Mouse (Mus musculus): Measurements from ENCODE around the gene Pdhb. TPM values are rescaled to one million over a fixed set of nuclear protein-coding genes. Genes with fewer than 3 reads are reported as not detected.
"Not testable (repeated sequence)": the region's sequence is repeated elsewhere in the genome, so short reads cannot be mapped to it uniquely, and the experiment has no call there.

Pdhb gene
- polyA plus RNA-seq, 1 experiment from 2014 or later: 460 TPM

DNA sequence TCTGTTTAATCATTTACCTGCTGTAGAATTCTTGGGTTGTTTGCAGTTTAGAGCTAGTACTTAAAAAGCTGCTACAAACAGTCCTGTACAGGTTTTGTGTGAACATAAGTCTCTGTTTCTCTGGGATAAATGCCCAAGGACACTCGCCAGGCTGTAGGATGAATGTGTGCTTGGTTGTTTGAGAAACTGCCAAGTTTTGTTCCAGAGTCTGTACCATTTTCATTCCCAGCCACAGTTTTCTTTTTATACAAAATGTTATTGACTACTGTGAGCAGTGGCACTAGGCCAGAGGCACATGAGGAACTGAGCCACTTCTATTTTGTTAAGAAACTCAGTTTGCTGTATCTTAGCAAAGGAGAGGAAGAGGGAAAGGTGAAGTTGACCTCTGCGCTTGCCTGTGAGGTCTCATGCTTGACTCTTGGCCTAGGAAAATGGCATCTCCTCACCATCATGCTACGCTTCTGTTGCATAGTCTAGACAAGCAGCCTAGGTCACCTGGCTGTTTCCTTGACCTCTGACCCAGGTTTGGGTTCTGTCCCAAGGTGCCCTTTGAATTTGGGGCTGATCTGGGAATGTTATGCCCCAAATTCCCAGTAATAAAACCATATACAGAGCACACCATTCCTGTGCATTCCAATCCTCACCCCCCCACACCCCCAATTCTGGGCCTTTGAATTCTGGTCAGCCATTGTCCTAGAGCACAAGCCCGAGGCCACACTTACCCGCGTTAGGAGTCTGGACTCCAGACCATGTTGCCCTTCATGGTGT lies 13.6 kb upstream of the Pdhb start:
- no peaks in the 10 kb centered on the region for H3K4me1 ChIP-seq
- no peaks in the 10 kb centered on the region for H3K9me3 ChIP-seq
- WGBS: 84% methylated on average over 6 of the region's 6 CpGs
- no peak for ATAC-seq (ENCODE audit: extremely low read depth, insufficient number of reproducible peaks, low FRiP score, low TSS enrichment)
- no peak overlapping the region for H3K4me3 ChIP-seq
- no peak overlapping the region for H3K4me2 ChIP-seq
- H3K36me3 ChIP-seq: no peaks in the 10 kb centered on the region
- H3K27ac ChIP-seq (replicated peaks): no peak overlapping the region
- no peaks in the 10 kb centered on the region for H3K27me3 ChIP-seq (replicated peaks)
- H3K9ac ChIP-seq: no peak overlapping the region

GRCm38 (mm10) chr14:8183330-8183729 lies 10.5 kb upstream of the Pdhb start:
- H3K36me3 ChIP-seq: no peaks in the 10 kb centered on the region
- ATAC-seq (ENCODE audit: extremely low read depth, insufficient number of reproducible peaks, low FRiP score, low TSS enrichment): no peak
- no peak overlapping the region for H3K4me3 ChIP-seq
- H3K27me3 ChIP-seq (replicated peaks): no peaks in the 10 kb centered on the region
- no peak overlapping the region for H3K9ac ChIP-seq
- no peak overlapping the region for H3K4me2 ChIP-seq
- WGBS: 57% methylated on average over 3 of the region's 3 CpGs
- no peak overlapping the region for H3K27ac ChIP-seq (replicated peaks)
- H3K9me3 ChIP-seq: no peaks in the 10 kb centered on the region
- no peaks in the 10 kb centered on the region for H3K4me1 ChIP-seq

- Histone ChIP-seq H3K4me3 (no peak overlapping the region), H3K9ac (no peak overlapping the region), H3K4me2 (no peak overlapping the region), H3K9me3 (no peaks in the 10 kb centered on the region), H3K27me3 (replicated peaks) (no peaks in the 10 kb centered on the region), H3K27ac (replicated peaks) (no peak overlapping the region), H3K36me3 (no peaks in the 10 kb centered on the region), H3K4me1 (no peaks in the 10 kb centered on the region)
- WGBS: 55% methylated on average over 4 of the region's 4 CpGs
- no peak for ATAC-seq (ENCODE audit: extremely low read depth, insufficient number of reproducible peaks, low FRiP score, low TSS enrichment)
Observed at GRCm38 (mm10) chr14:8180371-8181035, 7.7 kb upstream of the Pdhb start.

- no peak for ATAC-seq (ENCODE audit: extremely low read depth, insufficient number of reproducible peaks, low FRiP score, low TSS enrichment)
- no peak overlapping the region for H3K27ac ChIP-seq (replicated peaks)
- WGBS: 46% methylated on average over 5 of the region's 5 CpGs
Observed at GRCm38 (mm10) chr14:8176251-8176650, 3.4 kb upstream of the Pdhb start.

GRCm38 (mm10) chr14:8174634-8175033 lies 1.8 kb upstream of the Pdhb start:
- Histone ChIP-seq H3K9ac (no peak overlapping the region), H3K27ac (replicated peaks) (no peak overlapping the region), H3K9me3 (no peaks in the 10 kb centered on the region), H3K4me2 (no peak overlapping the region), H3K27me3 (replicated peaks) (no peaks in the 10 kb centered on the region), H3K4me1 (peaks cover 14% of the 10 kb centered on the region), H3K36me3 (peaks cover 17% of the 10 kb centered on the region), H3K4me3 (no peak overlapping the region)
- no peak for ATAC-seq (ENCODE audit: extremely low read depth, insufficient number of reproducible peaks, low FRiP score, low TSS enrichment)
- 71% methylated on average over 5 of the region's 5 CpGs for WGBS

More at GRCm38 (mm10) chr14:8176251-8176650, 3.4 kb upstream of the Pdhb start:
- peaks cover 11% of the 10 kb centered on the region for H3K4me1 ChIP-seq
- H3K4me3 ChIP-seq: no peak overlapping the region
- peaks cover under 1% of the 10 kb centered on the region; the same call in 1 of the 2 replicates for H3K36me3 ChIP-seq
- no peaks in the 10 kb centered on the region for H3K27me3 ChIP-seq (replicated peaks)
- no peak overlapping the region for H3K4me2 ChIP-seq
- H3K9me3 ChIP-seq: no peaks in the 10 kb centered on the region
- no peak overlapping the region for H3K9ac ChIP-seq

GRCm38 (mm10) chr14:8173542-8174250 lies 871 bp upstream of the Pdhb start:
- H3K27me3 ChIP-seq (replicated peaks); ATAC-seq (ENCODE audit: extremely low read depth, insufficient number of reproducible peaks, low FRiP score, low TSS enrichment); H3K9me3 ChIP-seq: not testable (repeated sequence)
- peaks cover 26% of the 10 kb centered on the region for H3K36me3 ChIP-seq
- peak overlapping the region; percentile 90 for H3K27ac ChIP-seq (replicated peaks)
- H3K4me1 ChIP-seq: peaks cover 14% of the 10 kb centered on the region
- peak overlapping the region; percentile 73 for H3K9ac ChIP-seq
- peak overlapping the region; percentile 79 for H3K4me2 ChIP-seq
- WGBS: 29% methylated on average over 7 of the region's 7 CpGs
- H3K4me3 ChIP-seq: peak overlapping the region; percentile 93

GRCm38 (mm10) chr14:8164463-8164862 lies 8.4 kb downstream of the Pdhb start:
- Histone ChIP-seq H3K9ac (no peak overlapping the region), H3K4me1 (no peaks in the 10 kb centered on the region), H3K36me3 (peaks cover 95% of the 10 kb centered on the region), H3K27ac (replicated peaks) (no peak overlapping the region), H3K27me3 (replicated peaks) (no peaks in the 10 kb centered on the region), H3K9me3 (no peaks in the 10 kb centered on the region), H3K4me2 (no peak overlapping the region), H3K4me3 (no peak overlapping the region)
- ATAC-seq (ENCODE audit: extremely low read depth, insufficient number of reproducible peaks, low FRiP score, low TSS enrichment): no peak
- 65% methylated on average over 7 of the region's 7 CpGs for WGBS

DNA sequence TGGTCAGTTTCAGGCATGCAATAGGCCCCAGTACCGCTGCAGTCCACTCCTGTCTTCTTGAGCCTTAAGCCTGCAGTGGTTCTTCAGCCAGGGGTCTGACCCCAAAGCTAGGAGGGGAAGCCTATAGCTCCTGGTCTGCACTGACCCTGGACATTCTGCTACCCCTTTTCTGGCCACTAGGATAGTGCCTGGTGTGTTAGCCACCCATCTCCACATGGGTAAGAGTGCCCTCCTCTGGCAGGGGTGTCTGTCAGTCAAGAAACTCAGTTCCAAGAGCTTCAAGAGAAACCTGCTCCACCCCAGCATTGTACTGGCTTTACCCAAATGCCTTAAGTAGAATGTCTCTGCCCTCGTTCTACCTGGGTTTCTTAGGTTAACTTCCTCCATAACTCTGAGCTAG lies 11.0 kb downstream of the Pdhb start:
- peaks cover 77% of the 10 kb centered on the region for H3K36me3 ChIP-seq
- no peaks in the 10 kb centered on the region for H3K9me3 ChIP-seq
- no peaks in the 10 kb centered on the region for H3K27me3 ChIP-seq (replicated peaks)

DNA sequence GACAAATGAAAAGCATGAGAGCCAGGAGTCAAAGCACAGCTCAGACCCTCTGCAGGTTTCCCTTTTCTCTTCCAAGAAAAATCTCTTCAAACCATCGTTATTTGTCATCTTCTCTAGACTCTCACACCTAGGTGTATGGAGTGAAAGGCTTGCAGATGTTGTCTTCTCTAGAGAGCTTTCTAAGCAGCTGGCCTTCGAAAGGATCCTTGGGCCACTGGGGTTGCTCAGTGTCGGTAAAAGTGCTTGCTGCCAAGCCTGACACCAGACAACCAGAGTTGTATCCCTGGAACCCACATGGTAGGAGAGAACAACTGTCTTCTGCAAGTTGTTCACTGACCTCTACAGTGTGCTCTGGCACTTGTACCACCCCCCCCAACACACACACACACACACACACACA lies 13.7 kb downstream of the Pdhb start:
- Histone ChIP-seq H3K4me2 (no peak overlapping the region), H3K27me3 (replicated peaks) (no peaks in the 10 kb centered on the region), H3K27ac (replicated peaks) (no peak overlapping the region), H3K9me3 (no peaks in the 10 kb centered on the region), H3K36me3 (peaks cover 64% of the 10 kb centered on the region), H3K9ac (no peak overlapping the region), H3K4me1 (no peaks in the 10 kb centered on the region), H3K4me3 (no peak overlapping the region)
- 60% methylated on average over 3 of the region's 3 CpGs for WGBS
- ATAC-seq (ENCODE audit: extremely low read depth, insufficient number of reproducible peaks, low FRiP score, low TSS enrichment): no peak

More for the DNA sequence above, 11.0 kb downstream of the Pdhb start:
- H3K27ac ChIP-seq (replicated peaks): no peak overlapping the region
- H3K9ac ChIP-seq: no peak overlapping the region
- no peaks in the 10 kb centered on the region for H3K4me1 ChIP-seq
- 81% methylated on average over 2 of the region's 2 CpGs for WGBS
- H3K4me3 ChIP-seq: no peak overlapping the region
- ATAC-seq (ENCODE audit: extremely low read depth, insufficient number of reproducible peaks, low FRiP score, low TSS enrichment): no peak
- H3K4me2 ChIP-seq: no peak overlapping the region

- H3K9ac ChIP-seq: no peak overlapping the region
- no peak overlapping the region for H3K27ac ChIP-seq (replicated peaks)
- 68% methylated on average over 3 of the region's 3 CpGs for WGBS
- peaks cover 62% of the 10 kb centered on the region for H3K36me3 ChIP-seq
- no peaks in the 10 kb centered on the region for H3K9me3 ChIP-seq
- no peaks in the 10 kb centered on the region for H3K4me1 ChIP-seq
- H3K27me3 ChIP-seq (replicated peaks): no peaks in the 10 kb centered on the region
- no peak overlapping the region for H3K4me3 ChIP-seq
- no peak for ATAC-seq (ENCODE audit: extremely low read depth, insufficient number of reproducible peaks, low FRiP score, low TSS enrichment)
- no peak overlapping the region for H3K4me2 ChIP-seq
Observed at GRCm38 (mm10) chr14:8158721-8159120, 14.1 kb downstream of the Pdhb start.

DNA sequence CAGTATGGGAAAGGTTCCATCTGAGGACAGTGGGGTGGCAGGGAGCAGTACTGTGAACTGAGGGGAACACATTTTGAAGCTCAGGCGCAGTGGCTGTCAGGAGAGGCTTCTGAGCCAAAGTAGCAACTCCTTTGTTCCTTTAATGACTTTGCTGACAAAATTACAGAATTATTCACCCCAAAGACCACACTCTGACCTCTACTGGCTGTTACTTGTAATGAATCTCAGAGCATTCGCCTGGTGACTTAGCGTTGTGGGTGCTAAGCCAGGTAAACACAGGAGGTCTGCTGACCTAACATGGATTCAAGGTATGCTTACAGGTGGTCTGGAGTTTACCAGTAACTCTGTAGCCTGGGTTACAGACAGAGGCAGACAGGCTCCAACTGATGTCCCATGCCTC lies 15.9 kb downstream of the Pdhb start:
- Histone ChIP-seq H3K9me3 (no peaks in the 10 kb centered on the region), H3K27ac (replicated peaks) (no peak overlapping the region), H3K4me1 (no peaks in the 10 kb centered on the region), H3K4me3 (no peak overlapping the region), H3K9ac (no peak overlapping the region), H3K4me2 (no peak overlapping the region), H3K36me3 (peaks cover 61% of the 10 kb centered on the region), H3K27me3 (replicated peaks) (no peaks in the 10 kb centered on the region)
- 39% methylated on average over 3 of the region's 3 CpGs for WGBS
- no peak for ATAC-seq (ENCODE audit: extremely low read depth, insufficient number of reproducible peaks, low FRiP score, low TSS enrichment)
